Mouse (Mus musculus) forebrain, embryonic 13.5 days (tissue): ENCODE measurements around the gene Dact2. TPM values are rescaled to one million over a fixed set of nuclear protein-coding genes. Genes with fewer than 3 reads are reported as not detected.

Experiments
- ATAC-seq: fragments of 200-750 bp; cut with Nextera tagmentation; 2 replicates; pipeline ENCODE4 v1.8.0; 2017
- H3K27ac ChIP-seq: fragments of 300-500 bp; sonication (generic); 2 replicates; pipeline ENCODE4 v1.5.1; 2015; ENCODE audit warnings: inconsistent platforms, mild to moderate bottlenecking, moderate library complexity
- H3K27me3 ChIP-seq: fragments of 300-500 bp; sonication (generic); 2 replicates; pipeline ENCODE4 v1.6.1; 2015; ENCODE audit warnings: mild to moderate bottlenecking, inconsistent platforms
- H3K36me3 ChIP-seq: fragments of 300-500 bp; sonication (generic); 2 replicates; pipeline ENCODE4 v1.6.1; 2015; ENCODE audit warnings: mild to moderate bottlenecking, inconsistent platforms; ENCODE audit not compliant: poor library complexity, severe bottlenecking
- H3K4me1 ChIP-seq: fragments of 300-500 bp; sonication (generic); 2 replicates; pipeline ENCODE4 v1.6.1; 2015; ENCODE audit warnings: inconsistent platforms
- H3K4me2 ChIP-seq: fragments of 300-500 bp; sonication (generic); 2 replicates; pipeline ENCODE4 v1.6.1; 2015; ENCODE audit warnings: inconsistent platforms, mild to moderate bottlenecking, moderate library complexity
- H3K4me3 ChIP-seq: fragments of 300-500 bp; sonication (generic); 2 replicates; pipeline ENCODE4 v1.5.1; 2015; ENCODE audit warnings: mild to moderate bottlenecking, inconsistent platforms
- H3K9ac ChIP-seq: fragments of 300-500 bp; sonication (generic); 2 replicates; pipeline ENCODE4 v1.6.1; 2015; ENCODE audit warnings: mild to moderate bottlenecking, inconsistent platforms
- H3K9me3 ChIP-seq: fragments of 300-500 bp; sonication (generic); replicated peaks from 2 replicates; pipeline ENCODE4 v1.6.1; 2016; ENCODE audit warnings: inconsistent platforms
- WGBS: fragments of 180-500 bp; shearing (Covaris S2); methylation state at CpG from one replicate; pipeline ENCODE4 v1.1.7; 2015; 5-methylcytosine and 5-hydroxymethylcytosine counted together
- polyA plus RNA-seq: library from polyadenylated mRNA; unstranded; fragments of >200 nt; fragmentation: Nextera tagmentation; extraction: Ambion mirVana; gene quantifications from 2 replicates; pipeline ENCODE4 v1.2.1, GENCODE M21; 2015

The Dact2 gene
- polyA plus RNA-seq, 1 experiment from 2014 or later, result 0.88 TPM

GRCm38 (mm10) chr17:14184192-14184814 is 19.8 kb downstream of the Dact2 start:
- no peak for ATAC-seq
- WGBS, result 93% methylated on average over 4 of the region's 4 CpGs
- no peaks in the 10 kb centered on the region for H3K36me3 ChIP-seq
- no peaks in the 10 kb centered on the region for H3K4me1 ChIP-seq
- H3K4me3 ChIP-seq, result no peak overlapping the region
- H3K9ac ChIP-seq, result no peak overlapping the region
- H3K9me3 ChIP-seq, result no peaks in the 10 kb centered on the region
- H3K27me3 ChIP-seq, result no peaks in the 10 kb centered on the region
- H3K27ac ChIP-seq, result no peak overlapping the region
- H3K4me2 ChIP-seq, result no peak overlapping the region

- Histone ChIP-seq H3K4me2 (no peak overlapping the region), H3K4me1 (no peaks in the 10 kb centered on the region), H3K9me3 (no peaks in the 10 kb centered on the region), H3K36me3 (no peaks in the 10 kb centered on the region), H3K27ac (no peak overlapping the region), H3K4me3 (no peak overlapping the region), H3K27me3 (no peaks in the 10 kb centered on the region), H3K9ac (no peak overlapping the region)
- 84% methylated on average over 4 of the region's 4 CpGs for WGBS
- ATAC-seq, result no peak
Measured at GRCm38 (mm10) chr17:14183717-14184116, 20.4 kb downstream of the Dact2 start.

- Histone ChIP-seq H3K4me2 (no peak overlapping the region), H3K36me3 (no peaks in the 10 kb centered on the region), H3K4me1 (no peaks in the 10 kb centered on the region), H3K27ac (no peak overlapping the region), H3K27me3 (no peaks in the 10 kb centered on the region), H3K9ac (no peak overlapping the region), H3K4me3 (no peak overlapping the region), H3K9me3 (no peaks in the 10 kb centered on the region)
- WGBS, result 73% methylated on average over 3 of the region's 3 CpGs
- no peak for ATAC-seq
Measured at GRCm38 (mm10) chr17:14182860-14183259, 21.2 kb downstream of the Dact2 start.

GRCm38 (mm10) chr17:14178911-14179310 is 25.2 kb downstream of the Dact2 start:
- WGBS, result 77% methylated on average over 4 of the region's 4 CpGs

GRCm38 (mm10) chr17:14178475-14178874 is 25.6 kb downstream of the Dact2 start:
- H3K9ac ChIP-seq, result no peak overlapping the region
- WGBS, result 22% methylated on average over 4 of the region's 4 CpGs
- H3K9me3 ChIP-seq, result no peaks in the 10 kb centered on the region
- ATAC-seq, result no peak
- H3K27me3 ChIP-seq, result no peaks in the 10 kb centered on the region
- H3K36me3 ChIP-seq, result no peaks in the 10 kb centered on the region
- H3K4me2 ChIP-seq, result no peak overlapping the region
- H3K4me3 ChIP-seq, result no peak overlapping the region
- no peak overlapping the region for H3K27ac ChIP-seq
- no peaks in the 10 kb centered on the region; the same call in 1 of the 2 replicates for H3K4me1 ChIP-seq

More at GRCm38 (mm10) chr17:14178911-14179310, 25.2 kb downstream of the Dact2 start:
- no peaks in the 10 kb centered on the region for H3K9me3 ChIP-seq
- no peaks in the 10 kb centered on the region for H3K27me3 ChIP-seq
- no peak overlapping the region for H3K4me2 ChIP-seq
- no peak overlapping the region for H3K4me3 ChIP-seq
- H3K4me1 ChIP-seq, result no peaks in the 10 kb centered on the region; the same call in 1 of the 2 replicates
- no peak overlapping the region for H3K9ac ChIP-seq
- H3K36me3 ChIP-seq, result no peaks in the 10 kb centered on the region
- ATAC-seq, result no peak
- H3K27ac ChIP-seq, result no peak overlapping the region

- WGBS, result 68% methylated on average over 5 of the region's 5 CpGs
- H3K36me3 ChIP-seq, result no peaks in the 10 kb centered on the region
- no peaks in the 10 kb centered on the region for H3K9me3 ChIP-seq
- H3K27me3 ChIP-seq, result no peaks in the 10 kb centered on the region
- no peak overlapping the region for H3K27ac ChIP-seq
- H3K9ac ChIP-seq, result no peak overlapping the region
- ATAC-seq, result no peak
- no peak overlapping the region for H3K4me2 ChIP-seq
- H3K4me1 ChIP-seq, result no peaks in the 10 kb centered on the region; the same call in 1 of the 2 replicates
- no peak overlapping the region for H3K4me3 ChIP-seq
Measured at GRCm38 (mm10) chr17:14178049-14178448, 26.1 kb downstream of the Dact2 start.

GRCm38 (mm10) chr17:14177018-14177417 is 27.1 kb downstream of the Dact2 start:
- no peaks in the 10 kb centered on the region for H3K9me3 ChIP-seq
- ATAC-seq, result no peak
- WGBS, result 75% methylated on average over 5 of the region's 5 CpGs

GRCm38 (mm10) chr17:14175704-14176103 is 28.4 kb downstream of the Dact2 start:
- Histone ChIP-seq H3K4me1 (no peaks in the 10 kb centered on the region; the same call in 1 of the 2 replicates), H3K4me3 (no peak overlapping the region), H3K27me3 (no peaks in the 10 kb centered on the region), H3K9ac (no peak overlapping the region), H3K9me3 (no peaks in the 10 kb centered on the region), H3K27ac (no peak overlapping the region), H3K4me2 (no peak overlapping the region), H3K36me3 (no peaks in the 10 kb centered on the region)
- 84% methylated on average over 5 of the region's 5 CpGs for WGBS
- ATAC-seq, result no peak

More at GRCm38 (mm10) chr17:14177018-14177417, 27.1 kb downstream of the Dact2 start:
- Histone ChIP-seq H3K4me3 (no peak overlapping the region), H3K27ac (no peak overlapping the region), H3K4me2 (no peak overlapping the region), H3K9ac (no peak overlapping the region), H3K4me1 (no peaks in the 10 kb centered on the region; the same call in 1 of the 2 replicates), H3K36me3 (no peaks in the 10 kb centered on the region), H3K27me3 (no peaks in the 10 kb centered on the region)

GRCm38 (mm10) chr17:14175019-14175418 is 29.1 kb downstream of the Dact2 start:
- WGBS, result 78% methylated on average over 4 of the region's 4 CpGs
- Histone ChIP-seq H3K27me3 (no peaks in the 10 kb centered on the region), H3K36me3 (no peaks in the 10 kb centered on the region), H3K4me2 (no peak overlapping the region), H3K4me1 (no peaks in the 10 kb centered on the region; the same call in 1 of the 2 replicates), H3K9me3 (no peaks in the 10 kb centered on the region), H3K27ac (no peak overlapping the region), H3K4me3 (no peak overlapping the region), H3K9ac (no peak overlapping the region)
- no peak for ATAC-seq

- no peak overlapping the region for H3K4me3 ChIP-seq
- H3K27ac ChIP-seq, result no peak overlapping the region
- H3K4me2 ChIP-seq, result no peak overlapping the region
- no peak overlapping the region for H3K9ac ChIP-seq
- no peaks in the 10 kb centered on the region for H3K36me3 ChIP-seq
- no peaks in the 10 kb centered on the region for H3K27me3 ChIP-seq
- no peak for ATAC-seq
- H3K4me1 ChIP-seq, result no peaks in the 10 kb centered on the region; the same call in 1 of the 2 replicates
- 88% methylated on average over 3 of the region's 3 CpGs for whole genome bisulfite sequencing
- no peaks in the 10 kb centered on the region for H3K9me3 ChIP-seq
Measured at GRCm38 (mm10) chr17:14174401-14174800, 29.7 kb downstream of the Dact2 start.

- WGBS, result 26% methylated on average over 1 of the region's 1 CpGs
- no peaks in the 10 kb centered on the region; the same call in 1 of the 2 replicates for H3K4me1 ChIP-seq
- no peak overlapping the region for H3K27ac ChIP-seq
- H3K4me2 ChIP-seq, result no peak overlapping the region
- ATAC-seq, result no peak
- no peaks in the 10 kb centered on the region for H3K27me3 ChIP-seq
- H3K36me3 ChIP-seq, result no peaks in the 10 kb centered on the region
- H3K9me3 ChIP-seq, result no peaks in the 10 kb centered on the region
- no peak overlapping the region for H3K9ac ChIP-seq
- no peak overlapping the region for H3K4me3 ChIP-seq
Measured at GRCm38 (mm10) chr17:14173459-14173858, 30.6 kb downstream of the Dact2 start.

GRCm38 (mm10) chr17:14172731-14173130 is 31.4 kb downstream of the Dact2 start:
- Histone ChIP-seq H3K9ac (no peak overlapping the region), H3K27me3 (no peaks in the 10 kb centered on the region), H3K9me3 (no peaks in the 10 kb centered on the region), H3K36me3 (no peaks in the 10 kb centered on the region), H3K4me3 (no peak overlapping the region), H3K4me2 (no peak overlapping the region), H3K4me1 (peaks cover 3% of the 10 kb centered on the region), H3K27ac (no peak overlapping the region)
- ATAC-seq, result no peak

GRCm38 (mm10) chr17:14172184-14172583 is 31.9 kb downstream of the Dact2 start:
- H3K4me3 ChIP-seq, result no peak overlapping the region
- no peak overlapping the region for H3K27ac ChIP-seq
- no peak for ATAC-seq
- H3K27me3 ChIP-seq, result no peaks in the 10 kb centered on the region
- H3K4me2 ChIP-seq, result no peak overlapping the region
- H3K9me3 ChIP-seq, result no peaks in the 10 kb centered on the region
- WGBS, result 65% methylated on average over 2 of the region's 3 CpGs
- no peak overlapping the region for H3K9ac ChIP-seq
- H3K4me1 ChIP-seq, result peaks cover 8% of the 10 kb centered on the region
- H3K36me3 ChIP-seq, result no peaks in the 10 kb centered on the region
